Mouse (Mus musculus) thymus, postnatal 4 days (tissue): ENCODE results near the gene Scfd2.

ENCODE experiments used
- DNase-seq: peaks from one replicate; pipeline ENCODE4 v3.0.0; 2021

Gene Scfd2

DNA sequence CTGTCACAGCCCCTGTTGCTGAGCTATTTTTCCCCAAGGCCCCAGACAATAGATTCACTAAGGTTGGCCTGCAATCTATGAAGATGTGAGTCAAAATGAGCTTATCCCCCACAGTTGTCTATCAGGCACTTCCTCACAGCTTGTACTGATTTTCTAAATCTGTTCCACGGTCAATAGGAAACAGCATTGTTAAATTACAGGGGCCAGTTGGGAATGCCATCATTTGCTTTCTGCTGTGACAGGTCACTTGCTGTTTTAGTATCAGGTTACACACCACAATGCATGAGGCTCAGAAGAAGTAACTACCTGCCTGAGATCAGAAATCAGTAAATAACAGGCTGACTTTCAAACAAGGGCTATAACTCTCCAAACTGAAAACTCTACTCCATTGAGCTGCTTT, 168.3 kb downstream of the Scfd2 start:
- DNase-seq, result no peak

DNA sequence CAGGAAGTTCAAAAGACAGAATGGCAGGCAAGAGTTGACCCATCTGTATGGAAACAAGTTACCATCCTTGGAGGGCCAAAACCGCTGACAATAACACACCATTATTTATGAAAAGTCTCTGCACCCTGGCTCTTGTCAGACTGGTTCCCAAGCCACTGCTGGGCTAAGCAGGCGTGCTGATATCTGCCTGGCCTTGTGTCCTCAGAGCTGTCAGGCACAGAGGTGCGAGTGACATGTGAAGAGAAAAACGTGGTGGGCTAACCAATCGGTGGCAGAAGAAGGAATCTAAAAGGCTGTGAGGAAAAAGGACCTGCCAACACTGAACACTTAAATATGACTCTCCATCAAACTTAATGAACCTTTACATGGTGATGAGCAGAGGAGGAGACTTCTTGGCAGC, 170.0 kb downstream of the Scfd2 start:
- no peak for DNase-seq

DNA sequence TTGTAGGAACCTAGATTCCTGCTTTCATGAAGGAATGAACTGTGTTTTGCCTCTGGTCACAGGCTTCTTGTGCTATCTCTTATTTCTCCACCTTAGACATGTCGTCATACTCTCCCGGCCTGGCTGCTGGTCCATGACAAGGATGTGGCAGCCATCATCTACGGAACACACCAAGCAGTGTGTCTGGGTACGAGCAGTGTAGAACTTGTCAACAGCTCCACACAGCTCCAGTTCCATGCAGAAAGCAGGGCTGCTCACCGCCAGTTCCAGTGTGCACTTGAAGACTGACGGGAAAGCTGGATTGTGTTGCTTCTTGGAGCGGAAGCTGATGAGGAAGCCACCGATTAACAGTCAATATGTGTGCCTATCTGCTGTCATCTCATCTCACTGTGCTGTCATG, 173.5 kb downstream of the Scfd2 start:
- no peak for DNase-seq

DNA sequence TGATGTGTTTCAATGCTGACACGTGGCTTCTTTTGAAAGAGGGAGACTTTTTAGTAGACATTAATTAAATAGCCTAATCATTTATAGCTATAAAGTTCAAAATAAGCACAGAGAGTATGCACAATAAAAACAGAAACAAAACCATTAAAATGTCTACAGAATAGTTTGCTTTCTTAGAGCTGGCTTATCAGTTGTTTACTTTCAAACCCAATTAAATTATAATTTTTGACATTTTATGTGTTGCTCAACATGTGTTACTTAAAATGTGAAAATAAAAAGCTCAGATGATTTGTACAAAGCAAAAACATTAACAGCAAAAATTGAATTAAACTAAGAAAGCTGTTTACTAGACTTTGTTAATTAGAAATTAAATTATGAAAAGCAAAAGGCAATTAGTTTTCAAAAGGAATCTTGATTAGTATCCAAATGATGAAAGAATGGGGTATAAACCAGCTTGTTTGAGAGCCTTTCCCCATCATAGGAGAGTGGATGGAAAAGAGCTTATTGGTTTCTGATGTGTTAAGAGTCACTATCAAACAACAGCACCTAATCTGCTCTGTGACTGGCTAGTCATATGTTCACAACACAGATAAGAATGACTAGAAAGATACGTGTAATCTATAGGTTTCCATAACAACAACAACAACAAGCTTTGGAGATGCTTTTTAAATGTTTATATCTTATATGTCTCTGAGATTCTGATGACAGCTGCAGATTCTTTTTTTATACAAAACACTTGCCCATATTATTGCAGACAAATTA, 176.0 kb downstream of the Scfd2 start:
- no peak for DNase-seq

DNA sequence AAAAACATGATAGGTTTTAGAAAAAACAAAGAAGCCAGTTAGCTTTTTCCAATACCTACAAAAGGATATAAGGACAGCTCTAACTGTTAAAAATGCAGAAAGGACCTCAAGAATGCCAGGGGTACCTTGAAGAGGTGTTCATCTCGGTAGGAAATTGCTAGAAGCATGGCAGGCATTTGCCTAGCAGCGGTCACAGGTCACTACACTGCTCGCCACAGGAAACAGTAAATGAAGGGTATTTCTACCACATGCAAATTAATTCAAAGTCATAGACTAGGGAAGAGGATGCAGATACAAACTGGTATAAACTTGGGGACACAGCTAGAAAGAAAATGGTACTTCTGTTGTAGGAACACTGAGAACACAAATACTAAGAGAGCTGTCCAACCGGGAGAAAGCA, 180.7 kb downstream of the Scfd2 start:
- no peak for DNase-seq

DNA sequence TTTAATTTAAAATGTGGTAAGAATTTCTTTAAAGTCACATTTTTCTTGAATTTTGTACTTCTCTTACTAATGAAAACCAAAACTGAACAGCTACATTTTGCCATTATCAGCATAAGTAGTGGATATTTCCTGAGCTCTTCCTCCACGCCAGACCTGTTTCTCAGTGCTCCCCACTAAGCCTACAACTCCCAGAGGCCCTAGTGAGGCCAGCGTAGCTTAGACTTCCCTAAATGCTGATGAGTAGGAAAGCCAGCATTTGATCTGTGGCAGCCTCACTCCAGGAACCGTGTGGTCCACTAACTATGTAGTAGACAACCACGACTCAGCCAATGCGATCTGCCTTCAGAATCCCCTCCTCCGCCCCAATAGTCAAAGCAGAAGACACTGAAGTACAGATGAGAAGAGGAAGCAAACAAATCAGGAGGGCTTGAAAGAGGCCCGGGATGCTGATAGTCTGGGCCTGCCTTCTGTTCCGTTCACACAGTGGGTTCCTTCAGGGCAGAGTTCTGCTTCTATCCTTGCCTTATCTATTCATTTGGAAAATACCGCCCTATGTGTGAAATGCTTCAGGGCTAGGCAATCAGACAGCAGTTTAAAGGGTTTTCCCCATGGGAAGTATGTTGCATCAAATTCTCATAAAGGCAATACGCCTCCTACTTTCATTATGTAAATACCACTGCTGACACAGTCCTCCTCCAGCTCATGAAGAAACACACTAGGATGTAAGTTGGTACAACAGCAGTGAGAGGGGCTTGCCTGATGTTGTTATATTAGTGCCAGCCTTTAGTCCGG, 183.3 kb downstream of the Scfd2 start:
- DNase-seq, result no peak

DNA sequence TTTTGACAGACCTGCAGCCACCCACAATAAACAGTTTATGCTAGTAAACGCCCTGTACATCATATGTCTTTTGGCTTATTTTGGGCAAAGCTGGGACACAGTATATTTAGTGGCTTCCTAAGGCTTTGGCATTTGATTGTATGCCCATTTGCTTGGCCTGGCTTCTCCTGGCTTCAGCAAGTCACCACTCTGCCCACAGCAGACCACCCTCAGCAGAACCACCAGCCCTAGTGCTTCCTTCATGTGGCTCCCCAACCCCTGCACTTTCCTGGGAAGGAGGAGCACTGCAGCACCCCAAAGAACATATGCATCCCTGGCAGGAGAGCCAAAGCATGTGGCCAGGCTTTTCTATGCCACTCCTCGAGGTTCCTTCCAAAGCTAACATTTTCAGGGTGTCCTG, 188.5 kb downstream of the Scfd2 start:
- DNase-seq, result no peak

DNA sequence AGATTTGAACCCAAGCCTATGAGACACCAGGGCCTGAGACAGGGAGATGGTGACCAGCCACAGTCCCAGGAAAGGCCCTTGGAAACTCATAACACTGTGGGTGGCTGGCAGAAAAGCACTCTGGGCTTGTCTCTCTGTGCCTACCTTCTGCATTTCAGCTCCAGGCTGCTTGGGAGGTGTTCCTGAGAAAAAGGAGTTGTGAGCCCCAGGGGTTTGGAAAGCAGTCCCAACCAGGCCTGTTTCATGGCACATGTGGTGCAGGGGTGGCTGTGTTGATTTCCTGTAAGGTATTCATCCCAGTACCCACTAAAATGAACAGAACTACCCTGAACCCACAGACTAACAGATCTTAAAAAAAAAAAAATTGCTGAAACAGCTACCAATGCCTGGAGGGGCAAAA, 189.0 kb downstream of the Scfd2 start:
- no peak for DNase-seq

DNA sequence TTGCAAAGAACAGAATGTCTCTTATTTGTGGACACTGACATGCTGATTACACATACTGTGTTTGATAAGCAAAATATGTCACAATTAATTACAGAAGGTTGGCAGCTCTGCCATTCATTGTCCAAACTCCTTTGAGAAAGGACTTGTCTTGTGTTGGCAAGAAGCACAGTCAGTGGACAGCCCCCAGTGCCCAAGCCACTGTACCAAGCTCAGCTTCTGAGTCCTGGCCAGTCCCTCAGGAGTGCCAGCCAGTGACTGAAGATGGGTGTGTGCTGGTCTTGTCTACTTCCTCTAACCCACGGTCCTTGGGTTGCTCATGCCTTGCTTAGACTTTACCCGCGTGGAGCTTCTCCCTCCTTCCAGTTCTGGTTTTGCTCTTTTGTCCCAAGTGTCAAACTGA, 194.1 kb downstream of the Scfd2 start:
- no peak for DNase-seq

DNA sequence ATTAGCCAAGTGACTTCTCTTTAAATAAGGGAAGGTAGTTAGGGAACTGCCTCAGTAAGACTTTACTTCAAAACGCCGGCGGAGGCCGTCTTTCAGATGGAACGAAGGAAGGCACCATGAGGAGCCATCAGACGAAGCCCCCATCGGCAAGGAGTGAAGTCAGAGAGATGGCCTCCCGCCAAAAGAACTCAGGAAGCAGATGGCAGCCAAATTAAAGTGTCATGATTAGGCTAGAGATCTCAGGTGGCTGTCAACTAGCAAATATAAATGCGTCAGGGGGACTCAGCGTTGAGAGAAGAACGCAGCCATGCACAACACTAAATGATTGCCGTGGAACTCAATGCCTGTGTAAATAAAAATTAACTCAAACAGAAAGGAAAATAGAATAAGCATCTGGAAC, 194.8 kb downstream of the Scfd2 start:
- DNase-seq, result no peak

DNA sequence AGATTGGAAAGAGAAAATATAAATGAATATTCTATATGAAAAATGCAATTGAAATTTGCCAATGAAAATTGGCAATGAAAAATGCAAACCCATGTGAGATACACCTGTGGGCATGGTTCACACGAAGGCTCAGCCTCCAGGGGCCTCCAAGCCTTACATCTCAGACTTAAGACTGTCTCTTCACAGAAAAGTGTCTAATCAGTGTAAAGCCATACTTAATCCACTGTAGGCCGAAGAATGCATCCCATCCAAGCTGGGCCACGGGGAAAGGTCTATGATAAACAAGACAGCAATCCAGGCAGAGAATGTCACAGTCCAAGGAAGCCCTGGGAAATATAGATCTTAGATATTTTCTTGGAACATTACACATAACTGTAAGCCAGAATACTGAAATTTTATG, 198.3 kb downstream of the Scfd2 start:
- DNase-seq, result no peak

DNA sequence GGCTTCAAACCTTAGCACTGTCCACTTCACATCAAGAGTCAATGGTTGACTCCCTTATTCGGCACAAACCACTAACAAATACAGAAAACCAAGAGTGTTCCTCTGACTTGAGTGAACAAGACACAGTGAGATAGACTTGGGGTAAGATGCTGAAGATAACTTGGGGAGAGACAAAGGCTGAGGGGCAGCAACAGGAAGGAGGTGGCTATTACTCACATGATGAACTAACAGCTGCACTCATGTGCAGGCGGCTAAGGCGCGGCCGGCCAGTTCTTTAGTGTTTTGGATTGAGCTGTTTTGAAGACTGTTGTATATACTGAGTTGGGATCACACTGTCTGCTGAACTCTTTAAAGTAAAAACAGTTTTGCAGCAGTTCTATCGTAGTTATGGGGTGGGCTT, 205.3 kb downstream of the Scfd2 start:
- DNase-seq, result no peak

DNA sequence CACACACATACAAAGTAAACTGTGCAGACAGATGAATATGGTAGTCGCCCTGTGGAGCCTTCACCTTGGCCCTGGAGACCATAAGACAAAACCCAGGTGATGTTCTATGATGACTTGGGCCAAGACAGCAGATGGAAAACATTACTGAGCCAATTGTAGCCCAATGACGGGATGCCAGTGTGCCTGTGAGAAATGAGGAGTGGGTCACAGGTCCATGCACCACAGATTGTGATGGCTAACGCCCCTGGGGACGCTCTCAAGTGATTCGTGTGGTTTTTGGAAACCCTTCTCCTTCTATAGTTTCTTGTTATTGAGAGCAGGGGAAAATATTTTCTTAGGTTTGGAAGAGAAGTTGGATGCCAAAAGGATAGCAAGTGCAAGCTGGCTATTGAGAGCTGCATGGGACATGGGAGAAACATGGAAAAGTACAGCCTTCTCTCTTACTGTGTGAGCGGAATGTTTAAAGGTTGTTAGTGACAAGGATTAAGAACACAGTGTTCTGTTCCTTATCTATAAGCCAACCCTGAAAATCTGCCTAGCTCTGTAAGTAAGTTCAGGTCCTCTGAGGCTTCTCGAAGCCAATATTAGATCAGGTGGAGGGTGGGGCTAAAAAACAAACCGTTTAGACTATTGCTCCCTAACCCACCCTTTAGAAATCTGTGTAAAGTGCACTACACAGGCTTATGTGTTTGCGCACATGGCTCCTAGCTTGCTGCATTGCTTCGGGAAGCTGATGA, 210.4 kb downstream of the Scfd2 start:
- DNase-seq, result no peak

DNA sequence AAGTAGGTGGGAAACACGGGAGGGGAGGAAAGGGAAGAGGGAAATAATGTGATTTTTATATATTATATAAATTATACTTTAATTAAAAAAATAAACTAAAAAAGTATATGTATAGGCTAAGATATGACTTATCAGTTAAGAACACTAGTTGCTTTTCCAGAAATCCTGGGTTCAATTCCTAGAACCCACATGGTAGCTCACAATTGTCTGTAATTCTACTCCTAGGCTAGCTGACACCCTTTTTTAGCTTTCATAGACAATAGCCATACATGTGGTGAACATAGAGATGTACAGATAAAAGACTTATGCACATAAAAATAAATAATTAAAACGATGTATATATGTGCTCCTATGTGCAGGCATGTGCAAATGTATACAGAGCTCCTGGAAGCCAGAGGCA, 212.0 kb downstream of the Scfd2 start:
- no peak for DNase-seq

DNA sequence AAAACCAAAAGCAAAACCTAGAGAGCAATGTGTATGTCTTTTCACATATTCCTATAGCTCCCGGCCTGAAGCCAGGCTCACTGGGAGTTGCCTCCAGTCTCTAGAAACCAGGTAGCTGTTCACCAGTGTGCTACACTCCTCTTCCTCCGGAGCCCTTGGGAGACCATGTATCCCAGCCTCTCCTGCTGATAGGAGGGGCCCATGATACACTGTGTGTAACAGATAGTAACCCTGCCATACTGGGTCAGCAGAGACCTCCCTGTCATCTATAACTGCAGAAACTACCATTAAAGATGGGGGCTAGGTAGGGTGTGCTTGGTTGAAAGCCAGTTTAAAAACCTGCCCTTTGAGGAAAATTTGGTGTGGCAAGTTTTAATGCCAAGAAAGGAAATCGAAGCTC, 214.4 kb downstream of the Scfd2 start:
- no peak for DNase-seq

DNA sequence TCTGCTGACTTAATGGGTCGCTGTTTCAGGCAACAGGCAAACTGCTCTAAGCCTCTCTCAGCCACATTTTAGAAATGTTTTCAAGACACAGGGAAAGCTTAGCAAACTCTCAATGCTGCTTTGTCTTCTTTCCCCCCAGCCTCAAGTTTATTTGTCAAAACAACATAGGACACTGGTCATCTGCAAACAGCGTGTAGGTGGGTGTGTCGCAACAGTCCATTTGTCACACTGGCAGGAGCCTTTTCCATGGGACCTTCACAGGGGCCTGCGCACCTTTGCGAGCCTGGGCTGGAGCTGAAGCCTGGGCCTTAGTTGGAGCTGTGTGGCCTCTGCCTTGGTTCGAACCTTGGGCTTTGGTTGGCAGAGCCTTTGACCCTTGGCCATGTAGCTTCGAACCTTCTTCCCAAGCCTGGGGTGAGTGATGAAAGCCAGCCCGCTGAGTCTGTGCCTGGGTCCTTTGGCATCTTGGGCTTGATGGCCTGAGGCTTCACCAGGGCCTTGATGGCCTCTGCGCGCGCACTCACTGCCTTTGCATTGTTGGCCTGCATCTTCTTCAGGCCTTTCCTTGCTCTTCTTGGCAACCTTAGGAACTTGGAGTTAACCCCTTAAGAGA, 215.1 kb downstream of the Scfd2 start:
- DNase-seq, result no peak

DNA sequence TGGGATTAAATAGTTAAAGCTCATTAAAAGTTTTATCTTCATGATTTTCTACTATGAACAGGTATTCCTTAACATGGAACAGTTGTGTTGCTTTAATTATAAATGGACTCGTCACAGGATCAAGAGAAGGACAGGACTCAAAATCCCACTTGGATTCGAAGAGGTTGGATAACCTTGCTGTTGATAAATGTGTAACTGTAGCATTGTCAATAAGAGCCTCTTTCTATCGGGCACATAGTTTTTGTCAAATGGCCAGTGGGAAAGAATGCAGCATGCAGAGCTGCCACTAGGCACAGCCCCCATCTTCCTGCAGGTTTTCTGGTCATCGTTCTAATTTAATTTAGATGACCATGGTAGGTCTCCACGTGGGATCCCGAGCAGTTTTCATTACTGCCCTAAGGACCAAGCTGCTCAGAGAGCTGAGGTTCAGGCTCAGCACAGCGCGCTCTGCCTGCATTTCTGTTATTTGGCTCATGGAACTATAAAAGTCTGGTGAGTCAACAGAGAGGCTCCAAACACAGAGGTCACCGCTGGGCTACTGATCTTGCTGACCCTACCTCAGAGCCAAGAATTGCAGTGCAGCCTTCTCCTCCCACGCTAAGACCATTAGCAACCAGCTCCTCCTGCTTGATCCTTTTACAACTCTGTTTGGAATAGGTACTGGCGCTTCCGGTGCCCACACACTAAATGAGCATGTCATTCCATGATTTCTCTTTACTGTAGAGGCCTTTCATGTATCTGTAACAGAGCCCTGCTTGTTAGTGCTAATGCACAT, 215.9 kb downstream of the Scfd2 start:
- DNase-seq, result no peak

DNA sequence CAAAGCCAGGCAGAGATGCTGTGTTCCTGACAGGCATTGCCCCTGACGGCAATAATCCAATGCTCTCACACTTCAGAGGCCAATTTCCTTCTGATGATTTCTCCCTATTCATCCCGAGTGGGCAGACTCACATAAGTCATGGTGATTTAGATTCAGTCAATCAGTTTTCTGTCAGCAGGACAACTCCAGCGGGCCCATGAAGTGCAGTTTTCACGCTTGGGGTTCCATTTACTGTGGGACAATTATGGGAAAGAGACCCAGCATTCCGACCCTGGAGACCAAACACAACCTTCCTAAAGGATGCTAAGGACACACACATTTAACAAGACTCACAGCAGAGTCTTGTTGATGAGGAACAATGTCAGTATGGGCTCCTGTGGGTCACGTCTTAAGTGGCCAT, 217.1 kb downstream of the Scfd2 start:
- DNase-seq, result no peak

DNA sequence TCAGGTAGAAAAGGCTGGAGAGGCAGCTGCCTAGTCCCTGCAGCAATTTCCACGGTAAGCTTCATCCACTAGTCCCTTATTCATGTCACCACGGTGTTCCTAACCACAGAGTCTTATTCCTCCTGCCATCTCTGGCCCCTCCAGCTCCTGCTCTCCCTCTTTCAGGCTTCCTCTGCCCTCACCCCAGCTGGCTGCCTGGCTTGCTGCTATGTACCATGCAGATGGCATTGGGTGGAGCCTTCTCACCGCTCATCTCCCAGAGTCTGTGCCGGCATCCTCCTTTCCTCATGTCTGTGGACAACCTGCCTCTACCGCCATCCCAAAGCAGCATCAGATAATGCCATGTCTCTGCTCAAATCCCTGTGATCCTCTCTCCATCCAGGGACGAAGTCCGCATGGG, 218.0 kb downstream of the Scfd2 start:
- DNase-seq, result no peak

DNA sequence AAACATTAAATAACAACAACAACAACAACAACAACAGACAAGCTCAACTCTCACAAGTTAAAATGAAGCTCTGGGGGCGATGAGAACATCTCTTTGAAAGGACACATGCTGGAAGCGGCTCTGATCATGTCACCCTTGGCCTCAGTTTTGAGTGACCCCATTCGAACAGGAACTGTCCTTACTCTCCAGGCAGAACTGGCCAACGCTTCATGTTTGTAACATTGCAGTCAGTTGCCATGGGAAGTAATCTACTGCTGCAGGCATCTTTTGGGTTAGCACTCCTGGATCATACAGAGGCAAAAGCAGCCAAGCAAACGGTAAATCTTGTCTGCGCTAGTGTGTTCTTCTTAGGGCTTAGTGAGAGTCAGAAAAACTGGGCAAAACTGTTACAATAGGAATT, 219.7 kb downstream of the Scfd2 start:
- no peak for DNase-seq

DNA sequence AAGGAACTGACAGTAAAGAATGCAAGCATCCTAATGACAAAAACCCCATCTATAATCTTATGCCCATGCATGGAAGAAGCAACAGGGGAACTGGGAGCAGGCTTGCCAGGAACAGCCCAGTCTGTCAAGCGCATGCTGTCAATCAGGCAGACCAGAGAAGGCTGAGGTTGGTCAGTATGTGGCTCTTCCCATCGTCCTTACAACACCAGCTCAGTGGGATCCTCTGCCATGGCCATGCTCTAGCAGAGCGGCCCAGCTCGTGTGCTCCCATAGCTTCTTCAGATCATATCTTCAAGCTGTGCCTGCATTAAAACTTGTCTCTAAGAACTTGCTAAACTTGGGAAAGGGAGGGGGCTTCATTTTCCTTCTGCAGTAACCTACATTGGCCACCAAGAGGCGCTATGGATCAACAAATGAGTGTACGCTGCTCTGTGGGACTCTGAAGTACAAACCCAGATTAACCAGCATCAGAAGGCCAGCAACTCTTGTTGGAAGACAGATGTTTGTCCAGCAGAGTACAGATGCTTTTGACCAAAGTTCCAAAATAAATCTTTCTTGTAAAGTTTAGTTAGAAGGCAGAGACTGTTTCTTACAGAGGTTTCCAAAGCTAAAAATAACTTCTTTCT, 220.2 kb downstream of the Scfd2 start:
- peak; percentile 66 for DNase-seq

DNA sequence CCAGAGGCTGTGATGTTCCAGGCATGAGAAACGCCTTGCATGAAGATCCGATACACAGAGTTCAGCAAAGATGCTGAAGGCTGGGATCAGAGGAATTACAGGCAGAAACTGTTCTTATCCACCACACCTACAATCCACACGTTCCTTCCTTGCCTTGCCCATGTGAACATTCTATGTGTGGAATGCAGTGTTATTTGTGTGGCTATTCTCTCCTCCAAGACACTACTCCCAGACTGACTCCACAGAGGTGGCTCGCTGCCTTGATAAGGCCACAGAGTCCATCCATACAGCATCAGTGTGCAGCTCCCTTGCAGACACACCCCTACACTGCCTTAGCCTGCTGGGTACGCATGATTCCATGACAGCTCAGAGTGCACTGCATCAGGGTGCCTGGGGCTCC, 221.5 kb downstream of the Scfd2 start:
- DNase-seq, result no peak
